Mouse (Mus musculus) v-Abl transformed pro-B cells (cell line): ENCODE measurements around the gene Entpd7.

Source experiments
- in situ Hi-C, 2 experiments: fragments of 400-800 bp; cut with MboI; formaldehyde crosslinking; loops; one replicate each; pipeline ENCODE4 v1.15.1; 2025; ENCODE audit not compliant: unreplicated experiment in 2 of 2

Entpd7 gene

GRCm38 (mm10) chr19:43754872-43755271 is 65.4 kb downstream of the Entpd7 start:
- in situ Hi-C loops = loop anchor here (5.0 to 25.0 kb wide), 6 partner anchors 43 to 968 kb away; partner anchors contain the start of genes Got1 (in 2 of the 2) and Hps1 (in 1 of the 2)

GRCm38 (mm10) chr19:43760504-43760903 is 71.0 kb downstream of the Entpd7 start:
- in situ Hi-C loops = loop anchor here (5.0 to 25.0 kb wide), 2 partner anchors 133 to 973 kb away; partner anchors contain the start of gene Hps1 (in 1 of the 2)

- in situ Hi-C loops = loop anchor here (5.0 to 25.0 kb wide), 2 partner anchors 134 to 974 kb away; partner anchors contain the start of gene Hps1 (in 1 of the 2)
Measured at GRCm38 (mm10) chr19:43761543-43762256, 72.2 kb downstream of the Entpd7 start.

GRCm38 (mm10) chr19:43762410-43762809 is 72.9 kb downstream of the Entpd7 start:
- in situ Hi-C loops = loop anchor here (5.0 to 25.0 kb wide), 2 partner anchors 135 to 975 kb away; partner anchors contain the start of gene Hps1 (in 1 of the 2)

- in situ Hi-C loops = loop anchor here in 1 of 2 experiments (25.0 kb wide), 1 partner anchor 979 kb away; the partner anchor contains the start of gene Hps1
Measured at GRCm38 (mm10) chr19:43766451-43766850, 77.0 kb downstream of the Entpd7 start.

GRCm38 (mm10) chr19:43767549-43768322 is 78.3 kb downstream of the Entpd7 start:
- in situ Hi-C loops = loop anchor here in 1 of 2 experiments (25.0 kb wide), 1 partner anchor 980 kb away; the partner anchor contains the start of gene Hps1

GRCm38 (mm10) chr19:43769366-43769960 is 80.0 kb downstream of the Entpd7 start:
- in situ Hi-C loops = loop anchor here in 1 of 2 experiments (25.0 kb wide), 1 partner anchor 982 kb away; the partner anchor contains the start of gene Hps1

- in situ Hi-C loops = loop anchor here in 1 of 2 experiments (25.0 kb wide), 1 partner anchor 983 kb away; the partner anchor contains the start of gene Hps1
Measured at GRCm38 (mm10) chr19:43770584-43770983, 81.1 kb downstream of the Entpd7 start.

GRCm38 (mm10) chr19:43771499-43771969 is 82.1 kb downstream of the Entpd7 start:
- in situ Hi-C loops = loop anchor here in 1 of 2 experiments (25.0 kb wide), 1 partner anchor 984 kb away; the partner anchor contains the start of gene Hps1

GRCm38 (mm10) chr19:43772311-43772710 is 82.8 kb downstream of the Entpd7 start:
- in situ Hi-C loops = loop anchor here in 1 of 2 experiments (25.0 kb wide), 1 partner anchor 985 kb away; the partner anchor contains the start of gene Hps1

GRCm38 (mm10) chr19:43775433-43775832 is 86.0 kb downstream of the Entpd7 start:
- in situ Hi-C loops = no loop called here

GRCm38 (mm10) chr19:43776561-43776960 is 87.1 kb downstream of the Entpd7 start:
- in situ Hi-C loops = no loop called here

- in situ Hi-C loops = no loop called here
Measured at GRCm38 (mm10) chr19:43777308-43777707, 87.8 kb downstream of the Entpd7 start.

- in situ Hi-C loops = no loop called here
Measured at GRCm38 (mm10) chr19:43780391-43780790, 90.9 kb downstream of the Entpd7 start.

GRCm38 (mm10) chr19:43781980-43782379 is 92.5 kb downstream of the Entpd7 start, which contains the start of gene Abcc2:
Abcc2 (plus strand) TSS chr19:43782192.
- in situ Hi-C loops = no loop called here
